Mouse (Mus musculus) right cerebral cortex, postnatal 36 days (tissue): Measurements from ENCODE around the gene Gm4969.
"Not testable (repeated sequence)": the region's sequence is repeated elsewhere in the genome, so short reads cannot be mapped to it uniquely, and the experiment has no call there.

Experiments used
- DNase-seq, 2 experiments: peaks; one replicate each; pipeline ENCODE4 v3.0.0; 2022; ENCODE audit warnings: low spot score in 2 of 2, mixed read lengths in 1 of 2

Gene Gm4969

GRCm38 (mm10) chr7:19071024-19071423, 47.1 kb downstream of the Gm4969 start:
- not testable (repeated sequence) for DNase-seq

- DNase-seq = no peak
These were observed 48.7 kb downstream of the Gm4969 start for GRCm38 (mm10) chr7:19069500-19069899.

DNA sequence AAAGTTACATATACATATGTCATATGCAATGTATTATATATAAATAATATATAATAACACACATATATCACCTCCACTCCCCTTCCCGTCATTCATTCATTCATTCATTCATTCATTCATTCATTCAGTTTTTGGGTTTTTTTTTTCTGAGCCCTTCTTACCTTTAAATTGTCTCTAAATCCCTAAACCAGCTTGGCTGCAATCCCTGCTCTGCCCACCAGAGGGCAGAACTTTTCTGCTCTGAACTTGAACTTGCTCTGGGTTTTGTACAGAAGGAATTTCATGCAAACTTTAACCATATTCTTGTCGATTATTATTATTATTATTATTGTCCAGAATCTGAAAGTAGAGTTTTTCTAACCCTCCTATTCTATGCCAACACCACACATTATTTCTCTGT, 49.5 kb downstream of the Gm4969 start:
- DNase-seq = no peak

DNA sequence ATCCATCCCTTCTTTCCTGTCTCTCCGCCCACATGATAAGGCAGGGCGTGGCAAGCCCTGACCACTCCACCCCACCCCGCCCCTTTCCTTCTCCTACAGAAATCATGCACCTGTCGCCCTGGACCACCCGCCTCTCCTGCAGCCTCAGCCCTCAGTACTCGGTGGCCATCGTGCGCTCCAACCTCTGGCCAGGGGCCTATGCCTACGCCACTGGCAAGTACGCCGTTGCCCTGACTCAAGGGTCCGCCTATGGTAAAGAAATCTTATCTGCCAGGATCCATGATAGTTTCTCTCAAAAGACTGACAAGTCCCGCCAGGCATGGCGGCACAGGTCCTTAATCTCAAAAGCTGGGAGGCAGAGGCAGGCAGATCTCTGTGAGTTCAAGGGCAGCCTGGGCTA, 50.2 kb downstream of the Gm4969 start:
- no peak for DNase-seq

GRCm38 (mm10) chr7:19067063-19067462, 51.1 kb downstream of the Gm4969 start:
- no peak for DNase-seq

GRCm38 (mm10) chr7:19065896-19066295, 52.3 kb downstream of the Gm4969 start:
- DNase-seq = no peak

DNA sequence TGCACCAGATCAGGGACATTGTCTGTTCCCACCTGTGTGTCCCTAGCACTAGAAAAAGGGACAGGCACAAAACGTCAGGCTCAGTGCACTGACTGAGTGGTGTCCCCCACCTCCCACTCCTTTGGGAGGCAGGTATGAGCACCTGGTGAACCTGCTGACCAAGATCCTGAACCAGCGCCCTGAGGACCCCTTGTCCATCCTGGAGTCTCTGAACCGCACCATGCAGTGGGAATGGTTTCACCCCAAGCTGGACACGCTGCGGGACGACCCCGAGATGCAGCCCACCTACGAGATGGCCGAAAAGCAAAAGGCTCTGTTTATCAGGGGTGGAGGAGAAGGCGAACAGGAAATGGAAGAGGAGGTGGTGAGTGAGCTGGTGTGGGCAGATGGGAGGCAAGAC, 60.8 kb downstream of the Gm4969 start:
- no peak for DNase-seq

- DNase-seq = no peak
These were observed 63.1 kb downstream of the Gm4969 start for GRCm38 (mm10) chr7:19055108-19055507.

DNA sequence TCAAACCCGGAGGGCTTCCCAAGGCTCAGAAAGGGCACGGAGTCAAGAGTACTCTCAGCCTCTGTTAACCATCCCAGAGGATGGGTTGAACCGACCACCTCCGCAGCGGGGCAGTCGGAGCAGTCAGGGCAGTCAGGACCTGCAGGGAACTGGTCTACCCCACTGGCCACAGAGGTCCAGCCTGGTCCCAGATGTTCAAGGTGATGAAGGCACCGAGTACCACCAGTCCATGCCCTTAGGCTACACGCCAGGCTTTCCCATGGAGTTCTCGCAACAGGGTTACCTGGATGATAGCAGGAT, 63.4 kb downstream of the Gm4969 start:
- DNase-seq = no peak

DNA sequence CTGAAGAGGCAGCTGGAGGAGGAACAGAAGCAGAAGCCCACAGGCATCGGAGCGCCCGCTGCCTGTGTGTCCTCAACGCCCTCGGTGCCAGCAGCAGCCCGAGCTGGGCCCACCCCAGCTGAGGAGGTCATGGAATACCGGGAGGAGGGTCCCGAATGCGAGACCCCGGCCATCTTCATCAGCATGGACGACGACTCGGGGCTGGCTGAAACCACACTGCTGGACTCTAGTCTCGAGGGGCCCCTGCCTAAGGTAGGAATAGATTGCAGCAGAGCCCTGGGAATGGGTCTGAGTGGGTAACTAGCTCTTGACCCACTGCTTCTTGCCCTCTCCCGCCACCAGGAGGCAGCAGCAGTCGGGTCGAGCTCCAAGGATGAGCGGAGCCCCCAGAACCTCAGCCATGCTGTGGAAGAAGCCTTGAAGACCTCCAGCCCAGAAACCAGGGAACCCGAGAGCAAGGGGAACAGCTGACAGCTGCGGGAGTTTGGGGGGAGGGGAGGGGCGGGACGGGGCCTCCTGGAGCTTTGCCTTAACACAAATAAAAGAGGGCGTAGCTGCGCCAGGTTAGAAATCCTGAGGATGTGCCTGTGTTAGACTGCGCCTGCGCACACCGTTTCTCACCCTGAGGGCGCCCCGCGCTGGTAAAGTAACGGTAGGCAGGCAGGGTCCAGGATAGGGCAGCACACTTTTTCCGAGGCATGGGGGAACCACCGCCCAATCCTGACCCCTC, 64.0 kb downstream of the Gm4969 start, which contains the start of gene Rsph6a:
Gene Rsph6a, plus strand, starts transcription at position 644 of the 730 bp plus-strand sequence.
- no peak for DNase-seq

GRCm38 (mm10) chr7:19053136-19053532, 65.0 kb downstream of the Gm4969 start:
- DNase-seq = no peak

- DNase-seq = peak; percentile 65 to 79
These were observed 65.6 kb downstream of the Gm4969 start for GRCm38 (mm10) chr7:19052345-19053135.

DNA sequence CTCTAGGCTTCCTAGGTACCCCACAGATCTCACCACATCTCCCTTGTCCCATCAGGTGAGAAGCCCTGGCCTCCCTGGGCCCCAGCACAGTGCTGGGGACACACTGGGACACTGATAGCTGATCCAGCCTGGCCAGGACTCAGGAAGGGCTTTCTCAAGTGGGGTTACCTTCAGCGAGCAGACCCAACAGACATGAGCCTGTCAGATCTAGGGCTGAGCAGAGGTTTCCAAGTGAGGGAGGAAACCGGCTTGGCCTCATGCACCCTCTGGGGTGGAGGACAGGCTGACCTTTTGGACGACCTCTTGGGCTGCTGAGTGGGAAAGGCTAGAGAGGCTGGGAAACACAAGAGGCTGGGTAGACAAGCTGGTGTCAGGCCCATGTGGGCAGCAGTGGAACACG, 67.0 kb downstream of the Gm4969 start:
- DNase-seq = no peak

DNA sequence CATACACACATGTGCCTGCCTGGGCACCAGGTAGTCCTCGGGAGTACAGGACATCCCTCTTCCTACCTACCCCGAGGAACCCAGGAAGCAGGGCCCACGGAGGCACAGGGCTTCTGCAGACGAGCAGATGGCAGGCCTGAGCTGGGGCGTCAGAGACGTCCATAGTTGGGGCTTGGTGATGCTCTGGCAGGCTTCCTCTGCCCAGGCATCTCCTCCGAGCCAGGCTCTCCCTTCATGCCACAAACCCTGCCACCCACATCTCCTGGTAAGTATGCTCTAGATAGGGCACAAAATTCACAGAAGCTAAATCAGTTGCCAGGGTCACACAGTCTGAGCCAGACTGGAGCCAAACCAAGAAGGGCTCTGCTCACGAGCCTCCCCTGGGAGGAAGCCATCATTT, 68.0 kb downstream of the Gm4969 start:
- DNase-seq = no peak

- DNase-seq = no peak
These were observed 68.9 kb downstream of the Gm4969 start for GRCm38 (mm10) chr7:19049252-19049651.
